Mouse (Mus musculus) heart, adult 2 months (tissue): ENCODE measurements around the gene Slc6a19. TPM values are rescaled to one million over a fixed set of nuclear protein-coding genes. Genes with fewer than 3 reads are reported as not detected.

Experiments used
- DNase-seq, 2 experiments: peaks; one replicate each; pipeline ENCODE4 v3.0.0; 2021
- H3K27ac ChIP-seq: fragments of 200-600 bp; 2 replicates; pipeline ENCODE4 v1.8.1; 2022
- H3K27me3 ChIP-seq: fragments of 200-500 bp; 2 replicates; pipeline ENCODE4 v1.6.1; 2012; ENCODE audit warnings: mild to moderate bottlenecking, low read length, inconsistent platforms, mixed read lengths; ENCODE audit not compliant: control insufficient read depth, insufficient read depth
- H3K36me3 ChIP-seq: fragments of 200-500 bp; 2 replicates; pipeline ENCODE4 v1.6.1; 2012; ENCODE audit warnings: low read length, inconsistent platforms; ENCODE audit not compliant: control insufficient read depth, insufficient read depth
- H3K4me1 ChIP-seq: fragments of 200-500 bp; 2 replicates; pipeline ENCODE4 v1.6.1; 2011; ENCODE audit warnings: low read length; ENCODE audit not compliant: control insufficient read depth, insufficient read depth
- H3K4me3 ChIP-seq: fragments of 200-600 bp; 2 replicates; pipeline ENCODE4 v1.8.1; 2022
- H3K79me2 ChIP-seq: fragments of 200-500 bp; replicated peaks from 2 replicates; pipeline ENCODE4 v1.6.1; 2012; ENCODE audit warnings: mild to moderate bottlenecking, inconsistent platforms, low read length, moderate library complexity, mixed read lengths; ENCODE audit not compliant: control insufficient read depth, insufficient read depth
- H3K9ac ChIP-seq: fragments of 200-500 bp; 2 replicates; pipeline ENCODE4 v1.6.1; 2012; ENCODE audit warnings: low read depth, mild to moderate bottlenecking, control low read depth, inconsistent platforms, low read length, mixed read lengths
- CTCF ChIP-seq: fragments of 200-600 bp; IDR thresholded peaks from 2 replicates; pipeline ENCODE4 v1.8.1; 2022; ENCODE audit warnings: antibody characterized with exemption, mild to moderate bottlenecking, moderate library complexity
- EP300 ChIP-seq: fragments of 200-500 bp; IDR thresholded peaks from 2 replicates; pipeline ENCODE4 v1.6.1; 2011; ENCODE audit warnings: low read depth, low read length, control low read depth; ENCODE audit not compliant: insufficient read depth
- POLR2A ChIP-seq: fragments of 200-500 bp; IDR thresholded peaks from 2 replicates; pipeline ENCODE4 v1.6.1; 2011; ENCODE audit warnings: mild to moderate bottlenecking, low read depth, low read length, control low read depth; ENCODE audit not compliant: insufficient read depth
- WGBS: fragments of 180-500 bp; shearing (Covaris S2); methylation state at CpG from one replicate; pipeline ENCODE4 v1.1.7; 2018; 5-methylcytosine and 5-hydroxymethylcytosine counted together
- intact Hi-C: fragments of 180-260 bp; cut with DNase I; formaldehyde crosslinking; loops from one replicate; pipeline ENCODE4 v1.15.1; 2025
- polyA plus RNA-seq: library from polyadenylated mRNA; depleted of rRNA; stranded (reverse); fragments of >200 nt; gene quantifications from 2 replicates; pipeline ENCODE4 v1.2.3, GENCODE M21; 2012; rRNA removed
- total RNA-seq, 2 experiments: library from RNA; stranded (reverse); gene quantifications; 2 replicates each; pipeline ENCODE4 v1.2.3; 2021

Gene Slc6a19
- total and polyA plus RNA-seq, 3 experiments, result 0.08 TPM; not detected in 2

DNA sequence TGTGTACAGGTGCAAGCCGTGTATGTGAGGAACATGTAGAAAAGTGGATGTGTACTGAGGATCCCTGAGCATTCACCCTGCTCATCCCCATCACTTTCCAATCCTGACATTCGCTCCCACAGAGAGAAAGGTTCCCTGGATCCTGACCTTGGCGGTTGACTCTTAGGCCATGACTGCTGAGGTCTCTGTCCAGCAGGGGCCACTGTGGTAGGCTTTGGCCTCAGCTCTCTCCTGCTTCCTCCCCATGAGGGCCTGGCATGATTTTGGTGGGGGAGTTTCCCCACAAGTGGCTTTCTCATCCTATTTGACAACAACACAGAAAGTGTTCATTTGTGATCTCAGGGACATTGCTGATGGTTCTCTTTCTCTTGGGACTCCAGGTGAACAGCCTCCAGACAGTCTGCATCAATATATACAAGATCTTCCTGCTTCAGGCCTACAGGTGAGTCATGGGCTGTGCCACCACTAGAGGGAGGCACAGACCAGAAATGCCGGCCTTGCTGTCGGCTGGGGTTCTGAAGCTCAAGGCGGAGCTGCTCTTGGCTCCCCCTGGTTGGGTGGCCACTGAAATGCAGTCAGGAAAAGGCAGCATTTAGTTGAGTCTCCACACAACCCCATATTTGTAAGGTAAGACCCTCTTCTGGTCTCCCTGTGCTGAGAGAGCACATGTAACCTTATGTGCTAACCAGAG is 58.1 kb downstream of the Slc6a19 start:
- H3K27ac ChIP-seq, result no peak overlapping the region
- peak; percentile 35 to 36 for DNase-seq
- no peaks in the 10 kb centered on the region for H3K27me3 ChIP-seq
- no peak overlapping the region for H3K4me3 ChIP-seq
- H3K36me3 ChIP-seq, result no peaks in the 10 kb centered on the region
- no peaks in the 10 kb centered on the region for H3K79me2 ChIP-seq
- no peak overlapping the region for H3K9ac ChIP-seq
- no peak for TF ChIP-seq POLR2A
- peak; percentile 75 for TF ChIP-seq CTCF
- no peak for TF ChIP-seq EP300
- H3K4me1 ChIP-seq, result no peaks in the 10 kb centered on the region
- 36% methylated on average over 6 of the region's 6 CpGs for WGBS
- intact Hi-C loops, result loop anchor here (2.0 to 5.0 kb wide), 2 partner anchors 44 to 261 kb away; no protein-coding TSS in a partner anchor

DNA sequence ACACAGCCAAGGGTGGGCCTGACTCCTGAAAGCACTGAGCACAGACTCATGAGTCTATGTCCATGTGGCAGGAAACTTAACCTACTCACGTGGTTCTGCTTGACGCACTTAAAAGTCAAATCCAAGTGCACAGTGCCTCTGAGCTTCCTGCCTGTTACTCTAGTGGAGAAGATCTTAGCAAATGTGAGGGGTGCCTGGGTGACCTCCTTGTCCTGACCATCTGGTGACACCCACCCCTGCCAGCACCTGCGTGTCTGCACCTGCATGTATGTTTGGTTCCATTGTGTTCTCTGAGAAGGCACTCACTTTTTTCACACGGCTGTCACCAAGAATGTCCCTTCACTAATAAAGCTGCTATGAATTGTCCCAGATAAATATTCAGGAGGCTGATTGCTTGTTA is 63.4 kb downstream of the Slc6a19 start:
- intact Hi-C loops, result no loop called here
- TF ChIP-seq EP300 (no peak), CTCF (no peak), POLR2A (no peak)
- no peaks in the 10 kb centered on the region for H3K4me1 ChIP-seq

DNA sequence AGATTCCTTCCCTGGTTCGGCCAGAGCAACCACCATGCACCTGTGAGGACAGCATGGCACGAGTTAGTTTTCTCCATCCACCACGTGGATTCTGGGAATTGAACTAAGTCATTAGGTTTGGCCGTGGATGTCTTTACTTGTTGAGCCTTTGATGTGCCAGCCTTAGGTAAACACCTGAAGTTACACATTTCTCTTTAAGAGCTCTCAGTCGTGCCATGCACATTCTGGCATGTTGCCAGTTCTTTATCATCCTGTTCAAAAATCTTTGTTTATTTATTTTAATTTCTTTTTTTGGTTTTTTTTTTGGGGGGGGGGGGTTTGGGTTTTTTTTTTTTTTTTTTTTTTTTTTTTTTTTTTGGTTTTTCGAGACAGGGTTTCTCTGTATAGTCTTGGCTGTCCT is 66.8 kb downstream of the Slc6a19 start:
- no peaks in the 10 kb centered on the region for H3K36me3 ChIP-seq
- H3K9ac ChIP-seq, result no peak overlapping the region
- no peaks in the 10 kb centered on the region for H3K27me3 ChIP-seq
- no peaks in the 10 kb centered on the region for H3K4me1 ChIP-seq
- DNase-seq, result no peak
- TF ChIP-seq CTCF (no peak), EP300 (no peak), POLR2A (no peak)
- no peak overlapping the region for H3K4me3 ChIP-seq
- no peak overlapping the region for H3K27ac ChIP-seq
- intact Hi-C loops, result no loop called here
- H3K79me2 ChIP-seq, result no peaks in the 10 kb centered on the region
- 81% methylated on average over 5 of the region's 6 CpGs for WGBS

More for the DNA sequence above, 63.4 kb downstream of the Slc6a19 start:
- H3K79me2 ChIP-seq, result no peaks in the 10 kb centered on the region
- H3K27ac ChIP-seq, result no peak overlapping the region
- 77% methylated on average over 4 of the region's 4 CpGs for WGBS
- no peak overlapping the region for H3K4me3 ChIP-seq
- no peaks in the 10 kb centered on the region for H3K36me3 ChIP-seq
- no peak overlapping the region for H3K9ac ChIP-seq
- H3K27me3 ChIP-seq, result no peaks in the 10 kb centered on the region
- no peak for DNase-seq

DNA sequence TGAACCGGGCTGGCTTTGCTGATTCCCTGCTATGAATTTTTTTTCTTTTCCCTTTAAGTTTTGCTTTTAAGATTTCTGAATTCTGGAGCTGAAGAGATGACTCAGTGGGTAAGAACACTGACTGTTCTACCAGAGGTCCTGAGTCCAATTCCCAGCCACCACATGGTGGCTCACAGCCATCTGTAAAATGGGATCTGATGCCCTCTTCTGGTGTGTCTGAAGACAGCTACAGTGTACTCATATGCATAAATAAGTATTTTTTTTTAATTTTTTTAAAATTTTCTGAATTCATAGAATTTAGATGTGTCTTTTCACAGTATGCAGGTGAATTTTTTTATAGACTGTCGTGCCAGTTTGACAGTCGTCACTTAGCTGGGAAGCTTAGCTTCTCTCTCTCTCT is 72.8 kb downstream of the Slc6a19 start:
- H3K27me3 ChIP-seq, result no peaks in the 10 kb centered on the region; the same call in 1 of the 2 replicates

More for the DNA sequence above, 72.8 kb downstream of the Slc6a19 start:
- no peak overlapping the region for H3K27ac ChIP-seq
- intact Hi-C loops, result no loop called here
- DNase-seq, result no peak
- H3K4me3 ChIP-seq, result no peak overlapping the region
- 85% methylated on average over 3 of the region's 3 CpGs for WGBS
- H3K9ac ChIP-seq, result no peak overlapping the region
- TF ChIP-seq POLR2A, result no peak
- TF ChIP-seq CTCF, result peak; percentile 20; the same call in 1 of the 2 replicates
- no peaks in the 10 kb centered on the region for H3K36me3 ChIP-seq
- no peaks in the 10 kb centered on the region for H3K79me2 ChIP-seq
- H3K4me1 ChIP-seq, result no peaks in the 10 kb centered on the region

Other genes with a start within 250 kb of the Slc6a19 start
- gene Lpcat1, start 237.7 kb downstream of the Slc6a19 start, total RNA-seq, result 10 to 100 TPM in 1 of 2 experiments, 1 to 10 TPM in 1; 7.5 to 13.1 TPM
- gene Lpcat1, start 237.7 kb downstream of the Slc6a19 start, polyA plus RNA-seq, result 11.1 and 17.1 TPM in 2 replicates
- gene Slc6a3, start 168.1 kb downstream of the Slc6a19 start, total RNA-seq, result not detected
- gene Slc6a3, start 168.1 kb downstream of the Slc6a19 start, polyA plus RNA-seq, result not detected in 2 replicates
- 10 to 100 TPM; 57.4 to 68.5 TPM for gene Clptm1l, start 100.9 kb downstream of the Slc6a19 start, total RNA-seq
- 81.9 and 100 TPM in 2 replicates for gene Clptm1l, start 100.9 kb downstream of the Slc6a19 start, polyA plus RNA-seq
- under 1 TPM in 1 of 2 experiments, not detected in 1; 0.05 TPM for gene Tert, start 78.0 kb downstream of the Slc6a19 start, total RNA-seq
- gene Tert, start 78.0 kb downstream of the Slc6a19 start, polyA plus RNA-seq, result 0.18 and 0.35 TPM in 2 replicates
- gene Slc6a18, start 26.8 kb downstream of the Slc6a19 start, total RNA-seq, result not detected
- gene Slc6a18, start 26.8 kb downstream of the Slc6a19 start, polyA plus RNA-seq, result not detected in 2 replicates
- gene Slc12a7, start 28.2 kb upstream of the Slc6a19 start, total RNA-seq, result 100 to 1,000 TPM; 177 to 190 TPM
- gene Slc12a7, start 28.2 kb upstream of the Slc6a19 start, polyA plus RNA-seq, result 154 and 215 TPM in 2 replicates
- gene Nkd2, start 142.8 kb upstream of the Slc6a19 start, total RNA-seq, result 1 to 10 TPM; 1.2 to 2.3 TPM
- gene Nkd2, start 142.8 kb upstream of the Slc6a19 start, polyA plus RNA-seq, result 1.9 and 2.3 TPM in 2 replicates
- under 1 TPM; 0.14 to 0.21 TPM for gene Trip13, start 232.9 kb upstream of the Slc6a19 start, total RNA-seq
- gene Trip13, start 232.9 kb upstream of the Slc6a19 start, polyA plus RNA-seq, result 0.20 and 0.27 TPM in 2 replicates
- 10 to 100 TPM; 20.3 to 21.3 TPM for gene Brd9, start 232.9 kb upstream of the Slc6a19 start, total RNA-seq
- gene Brd9, start 232.9 kb upstream of the Slc6a19 start, polyA plus RNA-seq, result 25.7 and 38.8 TPM in 2 replicates